In the genomic region with DNA sequence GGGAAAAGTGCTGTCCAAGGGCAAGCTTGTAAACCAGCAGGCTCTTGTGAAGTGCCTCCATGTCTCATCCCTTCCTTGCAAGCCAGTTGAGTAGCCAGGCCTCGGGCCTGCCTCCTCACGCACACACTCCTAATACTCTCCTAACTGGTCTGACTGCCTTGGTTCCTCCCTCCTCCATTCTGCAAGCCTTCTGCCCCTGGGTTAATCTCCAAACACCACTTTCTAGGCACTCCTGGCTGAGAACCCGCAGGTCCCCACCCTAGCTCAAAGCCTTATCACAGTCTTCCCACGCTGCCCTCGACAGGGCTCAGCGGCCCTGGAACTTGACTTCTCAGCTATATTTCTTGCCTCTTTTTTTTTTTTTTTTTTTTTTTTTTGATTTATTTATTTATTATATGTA, we compare ENCODE assay signal across 13 mouse cellular contexts. TPM values are rescaled to one million over a fixed set of nuclear protein-coding genes. Genes with fewer than 3 reads are reported as not detected.
DNase-seq lines count a peak whose midpoint lies in the region; ATAC-seq and TF ChIP-seq lines count a peak whose summit lies in the region.
"Had no signal": no experiment of that assay in that cellular context is flagged by ENCODE, and none has a peak within 500 bp of the region (broad histone marks: within the 10 kb centered on the region; RNA-seq: fewer than 3 reads in every experiment).

No protein-coding gene starts in this region.

- no peaks in the 10 kb centered on the region for H3K9me3 ChIP-seq in kidney, postnatal 0 days (replicated peaks; ENCODE audit: low read length)
- no peaks in the 10 kb centered on the region for H3K9me3 ChIP-seq in liver, embryonic 12.5 days (replicated peaks)
- no peaks in the 10 kb centered on the region for H3K9me3 ChIP-seq in midbrain, embryonic 11.5 days (ENCODE audit: control insufficient read depth, low read length)
- no peaks in the 10 kb centered on the region for H3K9me3 ChIP-seq in midbrain, embryonic 13.5 days
- no peaks in the 10 kb centered on the region for H3K9me3 ChIP-seq in heart, embryonic 11.5 days (replicated peaks; ENCODE audit: control insufficient read depth, low read length)
- H3K9me3 ChIP-seq: heart, embryonic 13.5 days had no signal

- H3K9ac ChIP-seq in kidney, postnatal 0 days (ENCODE audit: low read depth, low read length), result no peak overlapping the region
- H3K9ac ChIP-seq in liver, embryonic 12.5 days, result no peak overlapping the region; the same call in 1 of the 2 replicates
- H3K9ac ChIP-seq in midbrain, embryonic 11.5 days (ENCODE audit: low read length), result no peak overlapping the region
- no peak overlapping the region for H3K9ac ChIP-seq in midbrain, embryonic 13.5 days (replicated peaks)
- H3K9ac ChIP-seq in heart, embryonic 11.5 days (ENCODE audit: low read depth, low read length), result no peak overlapping the region
- H3K9ac ChIP-seq: heart, embryonic 13.5 days had no signal

- no peak overlapping the region for H3K4me2 ChIP-seq in kidney, postnatal 0 days (ENCODE audit: low read length)
- H3K4me2 ChIP-seq in liver, embryonic 12.5 days, result peak overlapping the region; percentile 35
- no peak overlapping the region for H3K4me2 ChIP-seq in midbrain, embryonic 11.5 days
- no peak overlapping the region for H3K4me2 ChIP-seq in midbrain, embryonic 13.5 days (replicated peaks)
- H3K4me2 ChIP-seq in heart, embryonic 11.5 days, result no peak overlapping the region
- H3K4me2 ChIP-seq: heart, embryonic 13.5 days had no signal

- no peak for ATAC-seq in kidney, postnatal 0 days (replicated peaks; ENCODE audit: low FRiP score, low read depth)
- ATAC-seq in liver, embryonic 12.5 days, result peak; percentile 91
- ATAC-seq in midbrain, embryonic 11.5 days (ENCODE audit: low FRiP score), result no peak
- ATAC-seq in midbrain, embryonic 13.5 days, result no peak
- no peak for ATAC-seq in heart, embryonic 11.5 days (replicated peaks; ENCODE audit: insufficient number of reproducible peaks, low FRiP score, low TSS enrichment)
- ATAC-seq: activated CD4-positive, CD25-positive, alpha-beta regulatory T cell, adult 4 months; CD4-positive, CD25-positive, alpha-beta regulatory T cell, adult 4 months; inflammation-experienced regulatory T-cells, adult 6 months had no signal

- DNase-seq in kidney, postnatal 0 days (ENCODE audit: low spot score), result no peak
- no peak for DNase-seq in kidney, adult 8-10 months
- peak; percentile 53 to 74 for DNase-seq in spleen, postnatal 10 days (ENCODE audit: low spot score in 2 of 2)
- DNase-seq in midbrain, embryonic 11.5 days (ENCODE audit: low spot score, missing footprints), result no peak
- DNase-seq: cerebellum, adult 9-10 months had no signal

- no peak overlapping the region for H3K4me3 ChIP-seq in kidney, postnatal 0 days (replicated peaks; ENCODE audit: low read depth, low read length)
- no peak overlapping the region for H3K4me3 ChIP-seq in brown adipose tissue, adult 24 weeks (ENCODE audit: insufficient read depth, low read depth, low read length)
- no peak overlapping the region for H3K4me3 ChIP-seq in liver, embryonic 12.5 days
- no peak overlapping the region for H3K4me3 ChIP-seq in midbrain, embryonic 11.5 days (ENCODE audit: low read depth, low read length)
- H3K4me3 ChIP-seq in midbrain, embryonic 13.5 days (replicated peaks), result no peak overlapping the region
- no peak overlapping the region for H3K4me3 ChIP-seq in heart, embryonic 11.5 days (ENCODE audit: low read depth, low read length)
- H3K4me3 ChIP-seq: heart, embryonic 13.5 days had no signal

- WGBS in kidney, postnatal 0 days, result 66% methylated on average over 6 of the region's 6 CpGs
- WGBS in liver, embryonic 12.5 days (ENCODE audit: insufficient replicate concordance), result 24% methylated on average over 6 of the region's 6 CpGs
- 79% methylated on average over 6 of the region's 6 CpGs for WGBS in midbrain, embryonic 11.5 days
- 84% methylated on average over 6 of the region's 6 CpGs for WGBS in midbrain, embryonic 13.5 days
- WGBS in heart, embryonic 11.5 days (ENCODE audit: insufficient replicate concordance), result 56% methylated on average over 6 of the region's 6 CpGs

- H3K27me3 ChIP-seq in kidney, postnatal 0 days (ENCODE audit: insufficient read depth, low read length), result no peaks in the 10 kb centered on the region
- peaks cover 22% of the 10 kb centered on the region for H3K27me3 ChIP-seq in liver, embryonic 12.5 days (replicated peaks)
- no peaks in the 10 kb centered on the region for H3K27me3 ChIP-seq in midbrain, embryonic 11.5 days (ENCODE audit: control insufficient read depth, insufficient read depth, low read length)
- no peaks in the 10 kb centered on the region for H3K27me3 ChIP-seq in midbrain, embryonic 13.5 days
- no peaks in the 10 kb centered on the region for H3K27me3 ChIP-seq in heart, embryonic 11.5 days (ENCODE audit: control insufficient read depth, insufficient read depth, low read length)
- H3K27me3 ChIP-seq: heart, embryonic 13.5 days had no signal

- 0 out of 2 replicates have a peak overlapping the region, but pooled peaks have one; percentile 42 for H3K27ac ChIP-seq in kidney, postnatal 0 days
- H3K27ac ChIP-seq in brown adipose tissue, adult 24 weeks (replicated peaks; ENCODE audit: low read depth, low read length), result peak overlapping the region; percentile 27; the same call in 1 of the 2 replicates
- peak overlapping the region; percentile 75 for H3K27ac ChIP-seq in liver, embryonic 12.5 days
- no peak overlapping the region for H3K27ac ChIP-seq in midbrain, embryonic 11.5 days (ENCODE audit: low read depth, low read length)
- no peak overlapping the region for H3K27ac ChIP-seq in midbrain, embryonic 13.5 days
- no peak overlapping the region for H3K27ac ChIP-seq in heart, embryonic 11.5 days (ENCODE audit: low read depth, low read length)
- H3K27ac ChIP-seq: heart, embryonic 13.5 days had no signal

- H3K36me3 ChIP-seq in kidney, postnatal 0 days (ENCODE audit: insufficient read depth, low read length), result peaks cover 39% of the 10 kb centered on the region
- H3K36me3 ChIP-seq in liver, embryonic 12.5 days, result peaks cover 68% of the 10 kb centered on the region
- H3K36me3 ChIP-seq in midbrain, embryonic 11.5 days (ENCODE audit: control insufficient read depth, insufficient read depth, low read length), result peaks cover 43% of the 10 kb centered on the region
- peaks cover 90% of the 10 kb centered on the region for H3K36me3 ChIP-seq in midbrain, embryonic 13.5 days
- peaks cover 24% of the 10 kb centered on the region for H3K36me3 ChIP-seq in heart, embryonic 11.5 days (ENCODE audit: control insufficient read depth, insufficient read depth, low read length)

- no peak for TF ChIP-seq CTCF in kidney, postnatal 0 days (IDR thresholded peaks at IDR 0.05; ENCODE audit: low read depth)

- H3K4me1 ChIP-seq in kidney, postnatal 0 days (replicated peaks; ENCODE audit: insufficient read depth, low read length), result no peaks in the 10 kb centered on the region
- H3K4me1 ChIP-seq in brown adipose tissue, adult 24 weeks (ENCODE audit: control insufficient read depth, insufficient read depth, insufficient read length, low read length), result no peaks in the 10 kb centered on the region
- peaks cover 22% of the 10 kb centered on the region for H3K4me1 ChIP-seq in liver, embryonic 12.5 days
- no peaks in the 10 kb centered on the region for H3K4me1 ChIP-seq in midbrain, embryonic 11.5 days (ENCODE audit: control insufficient read depth, insufficient read depth, low read length)
- no peaks in the 10 kb centered on the region for H3K4me1 ChIP-seq in midbrain, embryonic 13.5 days (replicated peaks)
- H3K4me1 ChIP-seq in heart, embryonic 11.5 days (ENCODE audit: control insufficient read depth, insufficient read depth, low read length), result no peaks in the 10 kb centered on the region

RNA-seq across cellular contexts. Expression of a gene that starts 36.0 kb away (rescaled TPM):
- 0.93 and 1.1 TPM in 2 replicates for polyA plus RNA-seq in kidney, postnatal 0 days (2015; fragmentation: Nextera tagmentation; extraction: Ambion mirVana)
- not detected in 2 replicates for polyA plus RNA-seq in brown adipose tissue, adult 24 weeks (2012; ENCODE audit: insufficient read depth, insufficient read length, missing spikeins)
- 0.10 and 0.23 TPM in 2 replicates for polyA plus RNA-seq in liver, embryonic 12.5 days (2016; fragmentation: Nextera tagmentation; extraction: Ambion mirVana)
- 19.5 and 23.6 TPM in 2 replicates for polyA plus RNA-seq in midbrain, embryonic 11.5 days (2014; fragmentation: Nextera tagmentation; extraction: Ambion mirVana)
- 78.8 and 83.9 TPM in 2 replicates for polyA plus RNA-seq in midbrain, embryonic 13.5 days (2015; fragmentation: Nextera tagmentation; extraction: Ambion mirVana)
- 0.21 and 0.33 TPM in 2 replicates for polyA plus RNA-seq in heart, embryonic 11.5 days (2014; fragmentation: Nextera tagmentation; extraction: Ambion mirVana)
- polyA plus RNA-seq: activated CD4-positive, CD25-positive, alpha-beta regulatory T cell, adult 4 months; CD4-positive, CD25-positive, alpha-beta regulatory T cell, adult 4 months; inflammation-experienced regulatory T-cells, adult 6 months had no signal

RNA-seq across cellular contexts. Expression of a gene that starts 48.1 kb away (rescaled TPM):
- polyA plus RNA-seq in kidney, postnatal 0 days (2015; fragmentation: Nextera tagmentation; extraction: Ambion mirVana), result 71.1 and 76.0 TPM in 2 replicates
- polyA plus RNA-seq in brown adipose tissue, adult 24 weeks (2012; ENCODE audit: insufficient read depth, insufficient read length, missing spikeins), result 15.5 and 16.7 TPM in 2 replicates
- polyA plus RNA-seq in liver, embryonic 12.5 days (2016; fragmentation: Nextera tagmentation; extraction: Ambion mirVana), result 181 and 185 TPM in 2 replicates
- 68.8 and 74.8 TPM in 2 replicates for polyA plus RNA-seq in midbrain, embryonic 11.5 days (2014; fragmentation: Nextera tagmentation; extraction: Ambion mirVana)
- polyA plus RNA-seq in midbrain, embryonic 13.5 days (2015; fragmentation: Nextera tagmentation; extraction: Ambion mirVana), result 54.3 and 56.2 TPM in 2 replicates
- polyA plus RNA-seq in heart, embryonic 11.5 days (2014; fragmentation: Nextera tagmentation; extraction: Ambion mirVana), result 71.3 and 82.7 TPM in 2 replicates

RNA-seq across cellular contexts. Expression of a gene that starts 50.6 kb away (rescaled TPM):
- 42.6 and 44.5 TPM in 2 replicates for polyA plus RNA-seq in kidney, postnatal 0 days (2015; fragmentation: Nextera tagmentation; extraction: Ambion mirVana)
- polyA plus RNA-seq in brown adipose tissue, adult 24 weeks (2012; ENCODE audit: insufficient read depth, insufficient read length, missing spikeins), result 43.8 and 47.2 TPM in 2 replicates
- polyA plus RNA-seq in liver, embryonic 12.5 days (2016; fragmentation: Nextera tagmentation; extraction: Ambion mirVana), result 22.8 and 26.5 TPM in 2 replicates
- 52.2 and 58.8 TPM in 2 replicates for polyA plus RNA-seq in midbrain, embryonic 11.5 days (2014; fragmentation: Nextera tagmentation; extraction: Ambion mirVana)
- polyA plus RNA-seq in midbrain, embryonic 13.5 days (2015; fragmentation: Nextera tagmentation; extraction: Ambion mirVana), result 98.2 and 99.4 TPM in 2 replicates
- polyA plus RNA-seq in heart, embryonic 11.5 days (2014; fragmentation: Nextera tagmentation; extraction: Ambion mirVana), result 32.8 and 34.6 TPM in 2 replicates

RNA-seq across cellular contexts. Expression of a gene that starts 55.6 kb away (rescaled TPM):
- polyA plus RNA-seq in kidney, postnatal 0 days (2015; fragmentation: Nextera tagmentation; extraction: Ambion mirVana), result 57.8 and 63.2 TPM in 2 replicates
- 13.0 and 14.5 TPM in 2 replicates for polyA plus RNA-seq in brown adipose tissue, adult 24 weeks (2012; ENCODE audit: insufficient read depth, insufficient read length, missing spikeins)
- 12.9 and 14.8 TPM in 2 replicates for polyA plus RNA-seq in liver, embryonic 12.5 days (2016; fragmentation: Nextera tagmentation; extraction: Ambion mirVana)
- 3.6 and 5.7 TPM in 2 replicates for polyA plus RNA-seq in midbrain, embryonic 11.5 days (2014; fragmentation: Nextera tagmentation; extraction: Ambion mirVana)
- polyA plus RNA-seq in midbrain, embryonic 13.5 days (2015; fragmentation: Nextera tagmentation; extraction: Ambion mirVana), result 11.5 and 13.8 TPM in 2 replicates
- polyA plus RNA-seq in heart, embryonic 11.5 days (2014; fragmentation: Nextera tagmentation; extraction: Ambion mirVana), result 10.1 and 13.9 TPM in 2 replicates
- polyA plus RNA-seq: activated CD4-positive, CD25-positive, alpha-beta regulatory T cell, adult 4 months; CD4-positive, CD25-positive, alpha-beta regulatory T cell, adult 4 months; inflammation-experienced regulatory T-cells, adult 6 months had no signal

Comparison
In these comparisons a context has a peak if more than half of its experiments do, and no peak if none do; other contexts are left out.
1. DNase-seq: peak in spleen, postnatal 10 days (2 of 2); none in kidney, postnatal 0 days (single experiment), kidney, adult 8-10 months (0 of 2) and midbrain, embryonic 11.5 days (single experiment).
2. H3K27ac ChIP-seq: peak in kidney, postnatal 0 days (single experiment), brown adipose tissue, adult 24 weeks (single experiment) and liver, embryonic 12.5 days (single experiment); none in midbrain, embryonic 11.5 days (single experiment), midbrain, embryonic 13.5 days (single experiment) and heart, embryonic 11.5 days (single experiment).